Mouse (Mus musculus): ENCODE results near the gene Ralb.

Gene Ralb

DNA sequence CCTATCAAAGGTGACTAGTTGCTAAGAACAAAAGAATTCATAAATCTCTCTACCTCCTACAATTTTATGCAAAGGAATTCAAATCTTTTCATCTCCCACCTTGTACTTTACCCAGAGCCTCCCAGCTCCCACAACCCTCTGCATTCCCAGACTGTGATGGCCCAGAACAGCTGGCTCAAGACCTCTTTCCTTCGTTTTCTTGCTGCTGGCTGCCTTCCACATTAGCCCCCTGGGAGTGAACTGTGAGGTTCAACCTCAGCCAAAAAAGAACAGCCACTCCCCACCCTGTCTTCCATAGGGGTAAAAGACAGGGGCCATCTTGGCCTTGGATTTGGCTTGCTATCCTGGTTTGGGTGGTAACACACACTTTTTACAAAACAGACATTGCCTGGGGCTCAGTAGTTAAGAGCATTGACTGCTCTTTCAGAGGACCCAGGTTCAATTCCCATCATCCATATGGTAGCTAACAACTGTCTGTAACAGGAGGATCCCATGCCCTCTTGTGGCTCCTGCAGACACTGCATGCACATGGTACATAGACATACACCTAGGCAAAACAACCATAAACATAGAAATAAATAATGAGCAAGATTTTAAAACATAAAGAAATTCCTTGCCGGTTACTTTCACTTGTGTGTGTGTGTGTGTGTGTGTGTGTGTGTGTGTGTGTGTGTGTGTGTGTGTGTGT is 10.4 kb downstream of the Ralb start:
- in situ Hi-C loops (cut with MseI, MboI), result no loop called here

GRCm38 (mm10) chr1:119492505-119492904 is 12.1 kb downstream of the Ralb start:
- in situ Hi-C loops (cut with MseI, MboI), result no loop called here

DNA sequence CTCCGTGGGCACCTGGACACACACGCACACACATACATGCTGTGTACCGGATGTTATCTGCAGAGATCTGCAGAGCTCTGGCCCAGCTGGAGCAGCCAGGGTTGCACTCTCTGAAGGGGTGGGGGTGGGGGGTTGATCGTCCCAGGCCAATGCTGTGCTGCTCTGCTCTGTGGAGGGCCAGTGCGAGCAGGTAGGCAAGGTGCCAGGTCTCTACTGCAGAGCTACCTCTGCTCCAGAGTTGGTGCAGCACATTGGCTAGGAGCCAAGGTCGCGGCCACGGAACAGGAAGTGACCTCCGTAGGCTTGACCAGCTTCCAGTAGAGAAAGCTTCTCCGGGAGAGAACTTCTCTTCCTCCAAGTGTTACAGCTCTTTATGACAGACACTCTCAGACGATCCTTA is 12.5 kb downstream of the Ralb start:
- in situ Hi-C loops (cut with MseI, MboI), result no loop called here

DNA sequence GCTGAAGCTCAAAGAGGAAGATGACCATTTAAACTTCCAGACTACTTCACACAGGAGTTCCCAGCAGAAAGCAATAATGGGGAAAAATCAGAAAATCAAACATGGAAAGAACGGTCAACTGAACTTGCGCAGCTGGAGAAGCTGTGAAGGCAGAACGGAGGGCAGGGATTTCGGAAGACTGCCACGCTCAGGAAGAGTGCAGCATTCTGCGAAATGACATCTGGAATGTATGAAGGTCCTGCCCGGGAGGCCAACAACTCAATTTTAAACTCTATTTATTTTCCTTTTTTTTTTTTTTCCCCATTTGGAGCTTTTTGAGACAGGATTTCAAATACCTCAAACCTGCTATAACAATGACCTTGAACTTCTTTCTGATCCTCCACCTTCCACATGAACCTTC is 13.8 kb downstream of the Ralb start:
- in situ Hi-C loops (cut with MseI, MboI), result no loop called here

DNA sequence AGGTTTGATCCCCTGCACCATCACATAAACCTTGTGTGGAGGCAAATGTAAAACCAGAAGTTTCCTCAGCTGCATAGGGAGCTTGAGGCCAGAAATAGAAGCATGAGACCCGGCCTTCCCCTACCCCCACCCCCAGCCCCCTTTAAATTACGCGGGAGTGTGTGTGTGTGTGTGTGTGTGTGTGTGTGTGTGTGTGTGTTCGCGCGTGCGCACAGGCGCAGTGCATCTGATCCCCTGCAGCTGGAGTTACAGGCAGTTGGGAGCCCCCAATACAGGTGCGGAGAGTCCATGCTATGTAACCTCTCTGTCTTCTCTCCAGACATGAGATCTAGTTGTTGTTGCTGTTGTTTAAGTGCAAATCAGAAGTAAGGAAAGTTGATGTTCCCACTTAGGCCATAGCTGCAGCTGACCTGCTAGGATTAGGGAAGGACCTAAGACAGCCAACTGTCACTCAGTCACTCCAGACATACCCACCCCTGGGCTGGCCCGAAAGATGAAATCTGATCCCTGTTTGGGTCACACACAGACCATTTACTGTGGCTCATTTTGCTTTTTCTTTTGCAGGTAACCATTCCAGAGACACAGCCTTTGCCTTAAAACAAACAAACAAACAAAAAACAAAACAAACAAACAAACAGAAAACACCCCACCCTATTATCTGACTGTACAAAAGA is 16.5 kb downstream of the Ralb start:
- in situ Hi-C loops (cut with MseI, MboI), result no loop called here

GRCm38 (mm10) chr1:119485825-119486224 is 18.8 kb downstream of the Ralb start:
- in situ Hi-C loops (cut with MseI, MboI), result no loop called here

DNA sequence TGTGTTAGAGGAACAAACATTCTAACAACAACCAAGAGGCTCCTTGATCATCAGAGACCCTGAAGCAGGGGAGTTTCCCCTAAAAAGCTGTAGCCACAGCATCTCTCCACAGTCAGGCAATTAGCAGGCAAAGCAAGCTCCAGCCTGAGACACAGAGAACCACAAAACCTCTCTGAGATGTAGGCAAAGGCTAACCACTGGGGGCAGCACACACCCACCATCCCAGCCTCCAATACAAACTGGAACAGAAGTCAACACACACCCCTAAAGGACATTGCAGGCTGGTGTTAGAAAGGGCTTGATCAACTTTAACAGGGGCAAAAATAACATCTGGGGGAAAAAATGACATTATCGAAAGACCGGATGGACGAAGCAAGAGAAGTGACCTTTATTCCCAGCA is 20.1 kb downstream of the Ralb start:
- in situ Hi-C loops (cut with MseI, MboI), result no loop called here

DNA sequence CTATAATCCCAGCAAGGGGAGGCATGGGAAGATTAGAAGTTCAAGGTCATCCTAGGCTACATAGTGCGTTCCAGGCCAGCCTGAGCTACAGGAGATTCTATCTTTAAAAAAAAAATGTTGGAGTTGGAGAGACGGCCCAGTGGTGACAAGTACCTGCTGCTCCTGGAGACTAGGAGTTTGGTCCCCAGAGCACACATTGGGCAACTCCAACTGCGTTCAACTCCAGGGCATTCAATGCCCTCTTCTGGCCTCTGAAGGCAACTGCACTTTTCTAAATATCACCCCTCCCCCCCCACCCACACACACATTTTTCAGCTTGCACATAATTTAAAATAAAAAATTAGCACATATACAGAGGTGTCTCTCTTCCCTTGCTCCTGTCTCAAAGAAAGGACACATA is 21.7 kb downstream of the Ralb start:
- in situ Hi-C loops (cut with MseI, MboI), result no loop called here

GRCm38 (mm10) chr1:119481205-119481932 is 23.2 kb downstream of the Ralb start:
- in situ Hi-C loops (cut with MseI, MboI), result no loop called here

GRCm38 (mm10) chr1:119480678-119481077 is 23.9 kb downstream of the Ralb start:
- in situ Hi-C loops (cut with MseI, MboI), result no loop called here

DNA sequence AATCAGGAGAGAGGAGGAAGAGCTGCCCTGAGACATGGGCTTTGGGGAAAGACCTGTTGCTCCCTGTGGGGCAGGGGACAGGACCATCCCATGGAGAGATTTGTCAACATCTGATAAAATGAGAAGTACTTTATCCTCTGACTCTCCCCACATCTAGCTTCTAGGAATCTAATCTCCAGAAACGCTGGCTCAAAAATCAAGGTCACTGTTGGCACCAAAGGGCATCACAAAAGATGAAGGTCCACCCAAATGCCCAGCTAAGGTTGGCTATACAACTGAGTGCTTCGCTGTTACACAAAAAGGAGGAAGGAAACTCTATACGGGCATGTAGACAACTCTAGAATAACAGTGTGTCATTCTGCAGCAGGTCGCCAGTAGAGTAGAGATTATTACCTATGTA is 25.0 kb downstream of the Ralb start:
- in situ Hi-C loops (cut with MseI, MboI), result no loop called here

GRCm38 (mm10) chr1:119476905-119477353 is 27.7 kb downstream of the Ralb start:
- in situ Hi-C loops (cut with MseI, MboI), result no loop called here

DNA sequence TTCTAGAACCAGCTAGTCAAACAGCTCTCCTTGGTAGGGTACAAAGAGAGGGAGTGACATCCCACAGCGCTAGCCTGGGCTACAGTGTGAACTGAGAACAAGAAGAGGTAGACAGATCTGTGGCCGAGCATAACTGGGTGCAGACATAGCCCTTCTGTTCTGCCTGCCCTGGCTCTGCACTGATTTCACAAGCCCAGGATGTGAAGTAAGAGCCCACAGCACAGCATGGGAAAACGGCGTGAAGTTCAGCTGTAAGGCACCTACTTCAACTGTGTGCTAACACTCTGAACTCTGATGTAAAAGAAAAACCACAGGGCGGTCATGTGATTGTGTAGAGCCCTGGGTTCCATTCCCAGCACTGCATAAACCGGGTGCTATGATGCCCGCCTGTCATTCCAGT is 29.9 kb downstream of the Ralb start:
- in situ Hi-C loops (cut with MseI, MboI), result no loop called here

- in situ Hi-C loops (cut with MseI, MboI), result no loop called here
These were observed 31.9 kb downstream of the Ralb start for GRCm38 (mm10) chr1:119472648-119473047.

DNA sequence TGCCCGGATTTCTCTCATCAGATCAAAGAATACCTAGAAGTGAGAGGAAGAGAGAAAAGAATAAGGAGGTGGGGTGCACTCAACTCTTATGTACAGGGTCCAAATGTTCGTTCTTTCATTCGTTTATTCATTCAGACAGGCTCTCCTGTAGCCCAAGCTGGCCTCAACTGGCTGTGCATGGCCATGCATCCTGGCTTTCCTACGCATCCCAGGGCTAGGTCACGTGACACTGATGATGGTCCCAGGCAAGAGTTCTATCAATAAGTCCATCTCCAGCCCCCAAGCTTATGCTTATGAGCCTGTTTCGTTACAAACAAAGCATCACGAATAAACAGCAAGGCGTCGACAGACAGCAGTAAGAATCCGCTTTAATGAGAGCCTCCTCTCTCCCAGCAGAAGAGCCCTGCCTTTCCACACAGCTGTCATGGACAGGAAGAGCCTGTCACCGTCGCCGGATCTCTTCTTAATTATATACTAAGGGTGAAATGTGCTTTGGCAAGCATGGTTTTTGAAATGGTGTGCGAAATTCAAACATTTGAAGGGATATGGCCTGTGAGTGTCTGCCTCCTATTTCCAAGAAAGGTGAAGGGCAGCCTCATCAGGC is 32.7 kb downstream of the Ralb start:
- in situ Hi-C loops (cut with MseI, MboI), result no loop called here

- in situ Hi-C loops (cut with MseI, MboI), result loop anchor here in 1 of 2 experiments (10.0 kb wide), 1 partner anchor 369 kb away; no protein-coding TSS in a partner anchor
These were observed 41.2 kb downstream of the Ralb start for GRCm38 (mm10) chr1:119463386-119463785.

- in situ Hi-C loops (cut with MseI, MboI), result loop anchor here in 1 of 2 experiments (10.0 kb wide), 1 partner anchor 365 kb away; no protein-coding TSS in a partner anchor
These were observed 44.5 kb downstream of the Ralb start for GRCm38 (mm10) chr1:119460062-119460461.

- in situ Hi-C loops (cut with MseI, MboI), result no loop called here
These were observed 46.5 kb downstream of the Ralb start for GRCm38 (mm10) chr1:119457993-119458605.

GRCm38 (mm10) chr1:119457528-119457855 is 47.1 kb downstream of the Ralb start:
- in situ Hi-C loops (cut with MseI, MboI), result no loop called here

- in situ Hi-C loops (cut with MseI, MboI), result no loop called here
These were observed 47.7 kb downstream of the Ralb start for GRCm38 (mm10) chr1:119456671-119457527.

GRCm38 (mm10) chr1:119453731-119454130 is 50.9 kb downstream of the Ralb start:
- in situ Hi-C loops (cut with MseI, MboI), result no loop called here

Measured in mouse trophoblast stem cell (cell line).